Mouse (Mus musculus): Measurements from ENCODE around the gene Gm6657. TPM values are rescaled to one million over a fixed set of nuclear protein-coding genes. Genes with fewer than 3 reads are reported as not detected.
A peak's percentile ranks its signal among the peaks of the same experiment; 100 is the strongest.

The Gm6657 gene
- polyA plus RNA-seq, 1 experiment from 2014 or later: not detected

DNA sequence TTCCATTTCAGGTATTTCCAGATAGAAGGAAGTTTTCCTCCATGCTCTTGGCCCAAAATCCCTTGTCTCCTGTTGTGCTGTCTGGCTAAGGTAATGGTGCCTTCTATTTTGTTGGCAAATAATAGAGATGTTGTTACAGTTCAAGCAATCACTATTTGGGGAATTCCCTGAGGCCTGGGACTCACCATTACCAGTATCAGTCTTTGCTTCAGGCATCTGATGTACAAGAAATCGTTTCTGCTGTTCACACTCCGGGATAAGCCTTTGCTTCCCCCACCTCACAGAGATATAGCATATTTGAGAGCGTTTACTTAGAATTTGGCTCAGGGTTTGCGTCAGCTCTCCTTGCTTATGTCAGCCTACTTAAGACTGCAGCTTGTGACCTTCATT lies 12.5 kb downstream of the Gm6657 start:
- no peaks in the 10 kb centered on the region; the same call in 1 of the 2 replicates for H3K4me1 ChIP-seq (ENCODE audit: control insufficient read depth, low read depth, low read length)
- no peak overlapping the region for H3K27ac ChIP-seq (ENCODE audit: low read length)
- WGBS (ENCODE audit: insufficient replicate concordance): 58% methylated on average over 4 of the region's 4 CpGs
- no peak overlapping the region for H3K9ac ChIP-seq (ENCODE audit: low read depth, low read length)
- H3K4me2 ChIP-seq (ENCODE audit: low read depth, low read length): peak overlapping the region; percentile 43
- H3K4me3 ChIP-seq (ENCODE audit: low read depth, low read length): no peak overlapping the region; the same call in 1 of the 2 replicates
- ATAC-seq (ENCODE audit: low read depth): no peak
- no peaks in the 10 kb centered on the region for H3K36me3 ChIP-seq (ENCODE audit: control insufficient read depth, insufficient read depth)
- no peaks in the 10 kb centered on the region for H3K27me3 ChIP-seq (ENCODE audit: control insufficient read depth, insufficient read depth, low read depth, low read length)
- no peaks in the 10 kb centered on the region for H3K9me3 ChIP-seq (replicated peaks; ENCODE audit: control insufficient read depth, low read length)

- no peaks in the 10 kb centered on the region; the same call in 1 of the 2 replicates for H3K4me1 ChIP-seq (ENCODE audit: control insufficient read depth, low read depth, low read length)
- no peaks in the 10 kb centered on the region for H3K27me3 ChIP-seq (ENCODE audit: control insufficient read depth, insufficient read depth, low read depth, low read length)
- ATAC-seq (ENCODE audit: low read depth): no peak
- H3K4me2 ChIP-seq (ENCODE audit: low read depth, low read length): no peak overlapping the region
- no peak overlapping the region for H3K9ac ChIP-seq (ENCODE audit: low read depth, low read length)
- no peaks in the 10 kb centered on the region for H3K36me3 ChIP-seq (ENCODE audit: control insufficient read depth, insufficient read depth)
- no peak overlapping the region for H3K4me3 ChIP-seq (ENCODE audit: low read depth, low read length)
- 72% methylated on average over 2 of the region's 2 CpGs for WGBS (ENCODE audit: insufficient replicate concordance)
- no peaks in the 10 kb centered on the region for H3K9me3 ChIP-seq (replicated peaks; ENCODE audit: control insufficient read depth, low read length)
- no peak overlapping the region for H3K27ac ChIP-seq (ENCODE audit: low read length)
Measured at GRCm38 (mm10) chr12:78209856-78210255, 15.8 kb downstream of the Gm6657 start.

- Histone ChIP-seq H3K27ac (ENCODE audit: low read length) (no peak overlapping the region), H3K9me3 (replicated peaks; ENCODE audit: control insufficient read depth, low read length) (no peaks in the 10 kb centered on the region), H3K4me3 (ENCODE audit: low read depth, low read length) (no peak overlapping the region), H3K4me2 (ENCODE audit: low read depth, low read length) (no peak overlapping the region), H3K4me1 (ENCODE audit: control insufficient read depth, low read depth, low read length) (no peaks in the 10 kb centered on the region), H3K9ac (ENCODE audit: low read depth, low read length) (no peak overlapping the region), H3K36me3 (ENCODE audit: control insufficient read depth, insufficient read depth) (no peaks in the 10 kb centered on the region), H3K27me3 (ENCODE audit: control insufficient read depth, insufficient read depth, low read depth, low read length) (no peaks in the 10 kb centered on the region)
- ATAC-seq (ENCODE audit: low read depth): no peak
- WGBS (ENCODE audit: insufficient replicate concordance): 63% methylated on average over 6 of the region's 6 CpGs
Measured at GRCm38 (mm10) chr12:78215490-78215889, 21.4 kb downstream of the Gm6657 start.

DNA sequence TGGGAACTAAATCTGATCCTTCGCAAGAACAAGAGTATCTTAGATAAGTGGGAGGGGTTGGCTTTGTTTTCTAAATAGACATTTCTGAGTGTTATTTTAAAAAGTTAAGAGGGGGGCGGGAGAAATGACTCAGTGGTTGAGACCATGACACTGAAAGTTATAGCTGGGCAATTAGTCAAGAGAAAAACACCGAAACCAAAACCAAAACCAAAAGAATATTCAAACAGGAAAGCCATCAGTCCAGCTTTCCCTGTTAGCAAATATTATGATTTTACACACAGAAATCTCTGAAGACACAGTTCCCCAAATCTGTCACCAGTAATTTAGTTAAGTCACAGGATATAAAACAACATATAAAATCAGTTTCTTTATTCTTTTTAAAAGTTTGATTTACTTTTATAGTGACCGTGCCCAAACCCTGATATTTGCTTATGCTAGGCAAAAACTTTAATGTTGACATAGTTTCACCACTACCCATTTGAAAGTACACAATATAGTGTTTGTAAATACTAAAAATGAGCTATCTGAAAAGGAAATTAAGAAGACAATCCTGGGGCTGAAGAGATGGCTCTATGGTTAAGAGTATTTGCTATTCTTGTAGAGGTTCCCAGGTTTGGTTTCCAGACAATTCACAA lies 25.3 kb downstream of the Gm6657 start:
- no peaks in the 10 kb centered on the region for H3K27me3 ChIP-seq (ENCODE audit: control insufficient read depth, insufficient read depth, low read depth, low read length)
- no peak for ATAC-seq (ENCODE audit: low read depth)

GRCm38 (mm10) chr12:78225707-78226518 lies 31.9 kb downstream of the Gm6657 start, which contains the start of gene Gphn:
Gphn (plus strand) TSS chr12:78226379.
- no peaks in the 10 kb centered on the region for H3K9me3 ChIP-seq (replicated peaks; ENCODE audit: control insufficient read depth, low read length)
- peak; percentile 91 for ATAC-seq (ENCODE audit: low read depth)

More for the DNA sequence above, 25.3 kb downstream of the Gm6657 start:
- no peaks in the 10 kb centered on the region for H3K36me3 ChIP-seq (ENCODE audit: control insufficient read depth, insufficient read depth)
- no peak overlapping the region for H3K27ac ChIP-seq (ENCODE audit: low read length)
- H3K9me3 ChIP-seq (replicated peaks; ENCODE audit: control insufficient read depth, low read length): no peaks in the 10 kb centered on the region
- H3K4me1 ChIP-seq (ENCODE audit: control insufficient read depth, low read depth, low read length): no peaks in the 10 kb centered on the region
- no peak overlapping the region for H3K9ac ChIP-seq (ENCODE audit: low read depth, low read length)
- H3K4me2 ChIP-seq (ENCODE audit: low read depth, low read length): no peak overlapping the region
- 62% methylated on average over 4 of the region's 4 CpGs for WGBS (ENCODE audit: insufficient replicate concordance)
- no peak overlapping the region for H3K4me3 ChIP-seq (ENCODE audit: low read depth, low read length)

GRCm38 (mm10) chr12:78226519-78226875 lies 32.5 kb downstream of the Gm6657 start:
- under 1% methylated on average over 40 of the region's 48 CpGs for WGBS (ENCODE audit: insufficient replicate concordance)
- peak; percentile 74 for ATAC-seq (ENCODE audit: low read depth)
- Histone ChIP-seq H3K4me2 (ENCODE audit: low read depth, low read length) (peak overlapping the region; percentile 88), H3K27me3 (ENCODE audit: control insufficient read depth, insufficient read depth, low read depth, low read length) (no peaks in the 10 kb centered on the region), H3K27ac (ENCODE audit: low read length) (peak overlapping the region; percentile 92), H3K4me1 (ENCODE audit: control insufficient read depth, low read depth, low read length) (no peaks in the 10 kb centered on the region), H3K9me3 (replicated peaks; ENCODE audit: control insufficient read depth, low read length) (no peaks in the 10 kb centered on the region), H3K36me3 (ENCODE audit: control insufficient read depth, insufficient read depth) (no peaks in the 10 kb centered on the region), H3K9ac (ENCODE audit: low read depth, low read length) (peak overlapping the region; percentile 78), H3K4me3 (ENCODE audit: low read depth, low read length) (peak overlapping the region; percentile 86)

More at GRCm38 (mm10) chr12:78225707-78226518, 31.9 kb downstream of the Gm6657 start, which contains the start of gene Gphn:
- peak within 1 kb of the TSS; percentile 88 for H3K4me2 ChIP-seq (ENCODE audit: low read depth, low read length)
- WGBS (ENCODE audit: insufficient replicate concordance): 0% methylated on average over 69 of the region's 70 CpGs
- H3K4me1 ChIP-seq (ENCODE audit: control insufficient read depth, low read depth, low read length): no peaks in the 10 kb centered on the region
- peak within 1 kb of the TSS; percentile 78 for H3K9ac ChIP-seq (ENCODE audit: low read depth, low read length)
- no peaks in the 10 kb centered on the region for H3K27me3 ChIP-seq (ENCODE audit: control insufficient read depth, insufficient read depth, low read depth, low read length)
- H3K27ac ChIP-seq (ENCODE audit: low read length): peak within 1 kb of the TSS; percentile 92
- no peaks in the 10 kb centered on the region for H3K36me3 ChIP-seq (ENCODE audit: control insufficient read depth, insufficient read depth)
- peak within 1 kb of the TSS; percentile 86 for H3K4me3 ChIP-seq (ENCODE audit: low read depth, low read length)

DNA sequence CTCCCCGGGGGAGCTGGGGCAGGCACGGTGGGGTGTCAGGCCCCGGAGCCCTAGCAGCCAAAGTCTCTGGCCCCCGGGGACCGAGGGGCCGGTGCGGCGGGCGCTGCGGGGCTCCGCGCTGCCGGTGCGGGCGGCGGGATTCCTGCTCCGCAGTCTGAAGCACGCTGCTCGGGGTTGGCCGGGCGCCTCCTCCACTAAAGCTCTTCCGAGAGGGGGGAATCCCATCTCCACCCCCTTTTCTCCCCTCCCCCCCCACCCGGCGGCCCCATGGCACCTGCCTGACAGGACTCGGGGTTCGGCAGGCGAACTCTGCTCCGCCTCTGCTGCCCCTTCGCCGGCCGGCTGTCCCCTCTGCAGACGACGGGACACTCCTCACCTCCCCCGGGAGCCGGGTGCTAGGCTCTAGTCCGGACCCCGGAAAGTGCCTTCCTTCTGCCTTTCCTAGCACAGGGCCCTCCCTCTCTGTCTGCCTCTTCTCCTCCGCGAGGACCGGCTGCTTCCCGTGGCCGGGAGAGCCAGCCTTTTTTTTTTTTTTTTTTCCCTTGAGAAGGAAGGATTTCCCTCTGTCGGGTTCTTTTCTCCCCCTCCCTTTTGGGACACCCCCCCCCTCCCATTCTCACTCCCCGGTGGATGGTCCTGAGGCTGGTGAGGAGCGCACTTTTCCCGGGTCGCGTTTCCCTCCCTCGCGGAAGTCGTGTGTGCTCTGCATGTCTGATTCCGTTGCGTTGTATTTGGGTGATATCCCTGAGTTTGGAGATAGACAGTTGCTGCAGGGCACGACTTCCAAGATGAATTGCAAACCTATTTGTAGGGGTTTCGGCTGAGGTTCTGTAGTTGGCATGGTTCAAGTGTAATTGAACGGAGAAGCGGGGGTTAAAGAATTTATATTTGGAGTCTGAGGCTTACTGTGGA lies 33.2 kb downstream of the Gm6657 start:
- peak overlapping the region; percentile 88 for H3K4me2 ChIP-seq (ENCODE audit: low read depth, low read length)
- H3K27ac ChIP-seq (ENCODE audit: low read length): peak overlapping the region; percentile 92
- no peaks in the 10 kb centered on the region for H3K27me3 ChIP-seq (ENCODE audit: control insufficient read depth, insufficient read depth, low read depth, low read length)
- H3K9me3 ChIP-seq (replicated peaks; ENCODE audit: control insufficient read depth, low read length): no peaks in the 10 kb centered on the region
- H3K4me1 ChIP-seq (ENCODE audit: control insufficient read depth, low read depth, low read length): no peaks in the 10 kb centered on the region
- peak overlapping the region; percentile 78 for H3K9ac ChIP-seq (ENCODE audit: low read depth, low read length)
- 0 out of 2 replicates have a peak, but pooled peaks have one; percentile 4 for ATAC-seq (ENCODE audit: low read depth)
- 1% methylated on average over 51 of the region's 57 CpGs for WGBS (ENCODE audit: insufficient replicate concordance)
- H3K36me3 ChIP-seq (ENCODE audit: control insufficient read depth, insufficient read depth): no peaks in the 10 kb centered on the region
- H3K4me3 ChIP-seq (ENCODE audit: low read depth, low read length): peak overlapping the region; percentile 86

GRCm38 (mm10) chr12:78228139-78228538 lies 34.1 kb downstream of the Gm6657 start:
- H3K4me2 ChIP-seq (ENCODE audit: low read depth, low read length): peak overlapping the region; percentile 88; the same call in 1 of the 2 replicates
- no peaks in the 10 kb centered on the region for H3K9me3 ChIP-seq (replicated peaks; ENCODE audit: control insufficient read depth, low read length)
- no peak overlapping the region for H3K9ac ChIP-seq (ENCODE audit: low read depth, low read length)
- WGBS (ENCODE audit: insufficient replicate concordance): 51% methylated on average over 4 of the region's 4 CpGs
- H3K36me3 ChIP-seq (ENCODE audit: control insufficient read depth, insufficient read depth): no peaks in the 10 kb centered on the region
- no peaks in the 10 kb centered on the region for H3K27me3 ChIP-seq (ENCODE audit: control insufficient read depth, insufficient read depth, low read depth, low read length)
- ATAC-seq (ENCODE audit: low read depth): no peak
- no peak overlapping the region for H3K27ac ChIP-seq (ENCODE audit: low read length)
- H3K4me1 ChIP-seq (ENCODE audit: control insufficient read depth, low read depth, low read length): no peaks in the 10 kb centered on the region
- H3K4me3 ChIP-seq (ENCODE audit: low read depth, low read length): no peak overlapping the region

All from liver, embryonic 16.5 days (tissue).